Mouse (Mus musculus) adrenal gland, adult 2 months (tissue): ENCODE results near the gene Gm38655. TPM values are rescaled to one million over a fixed set of nuclear protein-coding genes. Genes with fewer than 3 reads are reported as not detected.
"Not testable (repeated sequence)": the region's sequence is repeated elsewhere in the genome, so short reads cannot be mapped to it uniquely, and the experiment has no call there.

Source experiments
- DNase-seq: peaks from one replicate; pipeline ENCODE4 v3.0.0; 2021
- polyA plus RNA-seq: library from polyadenylated mRNA; depleted of rRNA; stranded (reverse); fragments of >200 nt; gene quantifications from 2 replicates; pipeline ENCODE4 v1.2.3, GENCODE M21; 2012; rRNA removed
- total RNA-seq, 2 experiments: library from RNA; stranded (reverse); gene quantifications; 2 replicates each; pipeline ENCODE4 v1.2.3; 2021

Gene Gm38655
- total and polyA plus RNA-seq, 3 experiments: not detected

- peak; percentile 20 for DNase-seq
Measured at GRCm38 (mm10) chr17:25169706-25170105, 5.6 kb downstream of the Gm38655 start.

GRCm38 (mm10) chr17:25165970-25166671, 9.2 kb downstream of the Gm38655 start:
- no peak for DNase-seq

GRCm38 (mm10) chr17:25164770-25165169, 10.5 kb downstream of the Gm38655 start:
- DNase-seq: no peak

GRCm38 (mm10) chr17:25163387-25163786, 11.9 kb downstream of the Gm38655 start:
- no peak for DNase-seq

- DNase-seq: no peak
Measured at GRCm38 (mm10) chr17:25162161-25162560, 13.1 kb downstream of the Gm38655 start, which contains the start of gene Ccdc154. TSS of gene Ccdc154 (plus strand) at chr17:25162461.

GRCm38 (mm10) chr17:25139960-25140359, 35.3 kb downstream of the Gm38655 start:
- no peak for DNase-seq

- DNase-seq: no peak
Measured at GRCm38 (mm10) chr17:25138803-25139202, 36.5 kb downstream of the Gm38655 start.

GRCm38 (mm10) chr17:25135622-25136021, 39.6 kb downstream of the Gm38655 start:
- no peak for DNase-seq

GRCm38 (mm10) chr17:25133275-25133698, 42.0 kb downstream of the Gm38655 start, which contains the start of gene Clcn7:
TSS of gene Clcn7 (plus strand) at chr17:25133391.
- peak; percentile 95 for DNase-seq

- DNase-seq: no peak
Measured at GRCm38 (mm10) chr17:25130060-25130459, 45.2 kb downstream of the Gm38655 start.

GRCm38 (mm10) chr17:25127681-25128080, 47.6 kb downstream of the Gm38655 start:
- DNase-seq: peak; percentile 28

GRCm38 (mm10) chr17:25127079-25127478, 48.2 kb downstream of the Gm38655 start:
- peak; percentile 69 for DNase-seq

GRCm38 (mm10) chr17:25125442-25126060, 49.7 kb downstream of the Gm38655 start:
- not testable (repeated sequence) for DNase-seq

GRCm38 (mm10) chr17:25123979-25124378, 51.3 kb downstream of the Gm38655 start:
- no peak for DNase-seq

Other genes with a start within 250 kb of the Gm38655 start
- gene Mapk8ip3, start 238.5 kb downstream of the Gm38655 start, total RNA-seq: 100 to 1,000 TPM in 1 of 2 experiments, 10 to 100 TPM in 1; 86.6 to 129 TPM
- gene Mapk8ip3, start 238.5 kb downstream of the Gm38655 start, polyA plus RNA-seq: 205 and 241 TPM in 2 replicates
- 10 to 100 TPM; 26.7 to 39.1 TPM for gene Jpt2, start 214.8 kb downstream of the Gm38655 start, total RNA-seq
- 2.3 and 4.6 TPM in 2 replicates for gene Jpt2, start 214.8 kb downstream of the Gm38655 start, polyA plus RNA-seq
- gene Cramp1l, start 159.7 kb downstream of the Gm38655 start, total RNA-seq: 10 to 100 TPM; 17.8 to 18.2 TPM
- 15.4 and 16.7 TPM in 2 replicates for gene Cramp1l, start 159.7 kb downstream of the Gm38655 start, polyA plus RNA-seq
- 10 to 100 TPM; 27.8 to 28.0 TPM for gene Ift140, start 159.4 kb downstream of the Gm38655 start, total RNA-seq
- 20.9 and 21.8 TPM in 2 replicates for gene Ift140, start 159.4 kb downstream of the Gm38655 start, polyA plus RNA-seq
- 10 to 100 TPM; 32.2 to 44.8 TPM for gene Tmem204, start 91.9 kb downstream of the Gm38655 start, total RNA-seq
- 59.2 and 64.1 TPM in 2 replicates for gene Tmem204, start 91.9 kb downstream of the Gm38655 start, polyA plus RNA-seq
- 10 to 100 TPM; 16.4 to 24.5 TPM for gene Telo2, start 59.5 kb downstream of the Gm38655 start, total RNA-seq
- gene Telo2, start 59.5 kb downstream of the Gm38655 start, polyA plus RNA-seq: 15.5 and 15.7 TPM in 2 replicates
- not detected for gene Ptx4, start 54.7 kb downstream of the Gm38655 start, total RNA-seq
- gene Ptx4, start 54.7 kb downstream of the Gm38655 start, polyA plus RNA-seq: not detected in 2 replicates
- gene Clcn7, start 42.1 kb downstream of the Gm38655 start, total RNA-seq: 10 to 100 TPM; 38.3 to 48.6 TPM
- 33.9 and 37.4 TPM in 2 replicates for gene Clcn7, start 42.1 kb downstream of the Gm38655 start, polyA plus RNA-seq
- under 1 TPM in 1 of 2 experiments, not detected in 1; 0.12 TPM for gene Ccdc154, start 13.0 kb downstream of the Gm38655 start, total RNA-seq
- 0.03 and 0.07 TPM in 2 replicates for gene Ccdc154, start 13.0 kb downstream of the Gm38655 start, polyA plus RNA-seq
- 10 to 100 TPM; 16.7 to 24.4 TPM for gene BC003965, start 9.1 kb upstream of the Gm38655 start, total RNA-seq
- gene BC003965, start 9.1 kb upstream of the Gm38655 start, polyA plus RNA-seq: 24.0 and 25.7 TPM in 2 replicates
- 10 to 100 TPM; 14.0 to 18.1 TPM for gene Unkl, start 12.9 kb upstream of the Gm38655 start, total RNA-seq
- gene Unkl, start 12.9 kb upstream of the Gm38655 start, polyA plus RNA-seq: 23.7 and 30.3 TPM in 2 replicates
- gene Gnptg, start 64.7 kb upstream of the Gm38655 start, total RNA-seq: 10 to 100 TPM; 50.4 to 50.6 TPM
- 32.6 and 40.0 TPM in 2 replicates for gene Gnptg, start 64.7 kb upstream of the Gm38655 start, polyA plus RNA-seq
- 10 to 100 TPM; 18.5 to 25.1 TPM for gene Tsr3, start 64.7 kb upstream of the Gm38655 start, total RNA-seq
- 24.1 and 28.9 TPM in 2 replicates for gene Tsr3, start 64.7 kb upstream of the Gm38655 start, polyA plus RNA-seq
- gene Baiap3, start 80.9 kb upstream of the Gm38655 start, total RNA-seq: 10 to 100 TPM in 1 of 2 experiments, 1 to 10 TPM in 1; 9.7 to 10.1 TPM
- 84.6 and 90.0 TPM in 2 replicates for gene Baiap3, start 80.9 kb upstream of the Gm38655 start, polyA plus RNA-seq
- 100 to 1,000 TPM; 225 to 248 TPM for gene Ube2i, start 99.2 kb upstream of the Gm38655 start, total RNA-seq
- gene Ube2i, start 99.2 kb upstream of the Gm38655 start, polyA plus RNA-seq: 79.5 and 103 TPM in 2 replicates
- under 1 TPM; 0.23 to 0.48 TPM for gene Prss34, start 122.9 kb upstream of the Gm38655 start, total RNA-seq
- gene Prss34, start 122.9 kb upstream of the Gm38655 start, polyA plus RNA-seq: not detected in 2 replicates
- not detected for gene Prss28, start 133.2 kb upstream of the Gm38655 start, total RNA-seq
- gene Prss28, start 133.2 kb upstream of the Gm38655 start, polyA plus RNA-seq: not detected in 2 replicates
- gene Prss29, start 143.2 kb upstream of the Gm38655 start, total RNA-seq: not detected
- gene Prss29, start 143.2 kb upstream of the Gm38655 start, polyA plus RNA-seq: not detected in 2 replicates
- gene Tpsab1, start 170.1 kb upstream of the Gm38655 start, total RNA-seq: 1 to 10 TPM in 1 of 2 experiments, under 1 TPM in 1; 0.98 to 1.5 TPM
- gene Tpsab1, start 170.1 kb upstream of the Gm38655 start, polyA plus RNA-seq: 4.3 and 4.9 TPM in 2 replicates
- 1 to 10 TPM; 2.8 to 3.8 TPM for gene Tpsb2, start 190.8 kb upstream of the Gm38655 start, total RNA-seq
- gene Tpsb2, start 190.8 kb upstream of the Gm38655 start, polyA plus RNA-seq: 10.0 and 18.1 TPM in 2 replicates
- not detected for gene Tpsg1, start 193.8 kb upstream of the Gm38655 start, total RNA-seq
- gene Tpsg1, start 193.8 kb upstream of the Gm38655 start, polyA plus RNA-seq: 0.20 and 0.75 TPM in 2 replicates